Mouse (Mus musculus) embryo, embryonic 10.5 days (tissue): Measurements from ENCODE around the gene Prkg1.
A peak's percentile ranks its signal among the peaks of the same experiment; 100 is the strongest.

Source experiments
- DNase-seq: peaks from one replicate; pipeline ENCODE4 v3.0.0-alpha.2; 2015; ENCODE audit warnings: low spot score

Prkg1 gene

DNA sequence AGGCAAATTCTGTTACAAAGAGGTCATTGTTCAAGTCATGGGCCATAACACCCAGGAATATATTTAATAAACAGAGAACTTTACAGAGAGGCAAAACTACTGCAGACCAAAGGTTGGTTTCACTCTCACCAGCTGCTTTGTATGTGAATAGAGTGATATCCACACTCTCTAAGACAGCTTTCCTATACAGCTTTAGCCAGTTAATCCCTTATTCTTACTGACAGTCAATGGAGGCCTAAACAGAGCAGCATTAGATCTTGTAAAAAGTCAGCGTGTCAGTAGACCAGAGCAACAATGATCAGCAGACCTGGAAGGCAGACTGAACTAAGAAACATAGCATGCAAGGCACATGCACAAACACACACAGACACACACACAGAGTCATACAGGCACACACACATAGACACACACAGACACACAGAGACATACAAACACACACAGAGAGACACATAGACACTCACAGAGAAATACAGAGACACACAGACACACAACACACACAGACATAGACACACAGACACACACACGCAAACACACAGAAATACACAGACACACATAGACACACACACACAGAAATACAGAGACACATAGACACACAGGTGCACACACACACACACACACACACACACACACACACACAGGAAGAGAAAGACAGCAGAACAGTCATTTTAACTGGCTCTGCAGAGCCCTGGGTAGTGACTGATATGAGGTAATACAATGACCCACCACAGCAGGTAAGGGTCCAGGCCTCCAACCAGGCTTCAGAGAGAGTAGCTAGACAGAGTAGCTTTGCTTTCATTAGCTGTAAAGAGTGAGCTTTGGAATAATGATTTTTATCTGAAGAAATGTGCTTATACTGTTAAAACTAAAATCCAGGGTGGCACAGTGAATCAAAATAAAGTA lies 723.6 kb downstream of the Prkg1 start:
- no peak for DNase-seq

DNA sequence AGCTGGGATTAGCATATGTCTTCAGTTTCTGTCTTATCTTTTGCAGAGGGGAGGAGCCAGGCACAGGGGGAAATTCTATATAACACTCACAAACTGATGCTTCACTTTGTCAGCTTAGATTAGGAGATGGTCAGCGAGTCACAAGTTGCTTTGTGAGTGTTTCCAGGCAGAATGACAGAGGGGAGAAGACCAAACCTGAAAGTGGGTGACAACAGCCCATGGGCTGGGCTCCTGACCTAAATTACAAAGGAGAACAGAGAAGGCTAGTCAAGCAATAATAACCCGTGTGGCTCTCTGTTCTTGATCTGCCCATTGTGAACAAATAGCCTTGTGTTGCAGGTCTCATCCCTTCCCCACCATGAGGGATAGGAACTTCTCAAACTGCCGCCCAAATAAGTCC lies 725.9 kb downstream of the Prkg1 start:
- DNase-seq = no peak

DNA sequence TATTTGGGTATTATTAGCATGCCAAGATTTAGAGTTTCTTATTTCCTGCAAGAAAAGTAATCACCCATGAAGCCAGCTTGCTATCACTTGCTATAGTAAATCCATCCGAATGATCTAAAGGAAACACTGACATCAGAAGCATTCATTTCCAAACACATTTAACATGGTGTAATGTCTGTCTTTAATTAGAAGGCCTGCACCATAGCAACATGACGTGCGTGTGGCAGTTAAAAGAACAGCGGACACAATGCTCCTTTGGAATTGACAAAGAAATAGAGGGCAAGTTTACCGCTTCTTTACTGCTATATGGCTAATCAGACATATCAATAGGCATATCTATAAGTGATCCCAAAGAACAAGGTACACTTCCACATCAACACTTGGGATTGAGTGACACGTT lies 733.2 kb downstream of the Prkg1 start:
- DNase-seq = no peak

DNA sequence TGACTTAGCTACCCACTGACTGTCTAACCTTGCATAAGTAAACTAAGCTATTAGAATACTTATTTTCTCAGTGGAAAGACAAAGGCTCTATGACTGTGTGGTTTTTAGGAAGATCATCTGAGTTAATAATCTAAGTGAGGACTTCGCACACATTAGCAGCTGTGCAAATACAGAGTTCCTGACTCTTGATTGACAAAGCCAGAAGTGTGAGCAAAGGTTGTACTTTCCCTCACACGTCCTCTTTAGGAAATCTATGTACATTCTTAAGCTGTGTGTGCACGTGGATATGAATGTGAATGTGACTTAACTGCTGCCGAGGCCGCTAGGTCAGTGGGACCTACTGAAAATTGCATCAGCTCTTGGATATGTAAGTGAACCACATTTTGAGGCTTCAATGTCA lies 738.0 kb downstream of the Prkg1 start:
- no peak for DNase-seq

DNA sequence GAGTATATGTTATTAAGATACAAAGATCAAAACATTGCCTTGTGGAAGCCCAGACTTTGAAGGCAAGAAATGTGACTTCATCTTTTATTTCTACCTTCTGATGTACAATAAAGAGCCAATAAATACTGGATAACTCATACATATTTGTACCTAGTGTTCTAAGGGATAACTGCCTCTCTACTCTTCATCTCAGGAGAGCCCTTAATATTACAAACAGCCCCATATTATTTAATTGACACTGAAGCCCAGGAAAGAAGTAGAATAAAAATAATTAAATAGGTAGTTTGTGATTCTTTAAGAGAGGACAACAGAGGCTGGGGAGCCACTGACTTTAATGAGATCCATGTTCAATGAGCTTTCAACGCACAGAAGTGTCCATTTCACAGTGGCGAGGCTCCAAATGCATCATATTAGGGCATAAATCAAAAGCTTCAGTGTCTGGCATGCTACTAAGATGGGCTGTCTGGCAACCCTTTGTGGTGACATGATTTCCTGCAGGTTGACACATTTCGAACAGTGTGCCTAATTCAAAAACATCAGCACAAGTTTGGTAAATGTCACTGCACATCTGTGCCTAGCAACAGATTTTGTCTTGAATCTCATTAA lies 753.2 kb downstream of the Prkg1 start:
- DNase-seq = no peak

DNA sequence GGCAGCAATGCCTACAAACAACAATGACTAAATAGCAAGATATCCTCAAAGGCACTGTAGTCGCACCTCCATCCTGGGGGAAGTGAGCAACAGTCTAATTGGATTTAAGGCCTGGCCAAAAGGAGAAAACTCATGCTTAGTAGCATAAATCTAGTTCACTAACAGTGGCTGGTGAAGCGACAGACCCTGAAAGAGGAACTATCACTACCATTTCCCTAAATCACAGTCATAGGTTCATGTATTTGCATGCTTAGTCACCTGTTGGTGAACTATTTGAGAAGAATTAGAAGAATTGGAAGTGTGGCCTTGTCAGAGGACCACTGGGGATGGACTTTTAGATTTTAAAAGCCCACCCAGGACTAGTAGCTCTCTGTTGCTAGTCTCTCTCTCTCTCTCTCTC lies 766.3 kb downstream of the Prkg1 start:
- no peak for DNase-seq

DNA sequence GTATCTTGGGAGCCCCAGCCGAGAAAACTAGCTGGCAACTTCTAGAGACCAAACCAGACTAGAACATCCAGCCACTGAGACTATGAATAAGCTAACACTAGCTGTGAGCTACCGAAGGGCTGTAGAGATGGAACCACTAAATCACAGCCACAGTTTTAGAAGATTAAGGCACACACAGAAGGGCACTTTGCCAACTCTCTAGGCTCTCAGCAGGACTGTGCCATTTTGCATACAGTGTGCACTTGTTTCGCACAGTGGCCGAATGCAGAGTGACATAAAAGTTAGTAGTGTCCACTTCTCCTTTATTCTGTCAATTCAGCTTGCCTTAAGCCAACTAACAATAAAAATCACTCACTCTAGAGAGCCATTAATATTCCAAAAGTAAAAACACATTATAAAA lies 774.4 kb downstream of the Prkg1 start:
- no peak for DNase-seq

DNA sequence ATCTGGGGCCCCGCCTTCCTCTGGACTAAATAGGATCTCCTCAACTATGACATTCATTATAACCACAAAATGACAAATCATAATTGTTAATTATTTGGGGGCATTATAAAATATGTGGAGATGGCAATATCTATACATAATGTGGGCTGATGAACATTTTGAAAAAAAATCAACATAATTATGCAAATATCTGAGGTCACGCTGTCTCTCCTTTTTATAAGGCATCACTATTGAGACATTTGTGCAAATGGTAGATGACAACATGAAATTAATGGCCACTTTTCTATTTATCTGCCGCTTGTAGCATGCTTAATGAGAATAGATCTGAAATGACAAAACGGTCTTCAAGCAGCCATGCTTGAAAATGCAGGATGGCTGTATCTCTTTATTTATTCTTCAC lies 782.4 kb downstream of the Prkg1 start:
- DNase-seq = no peak

DNA sequence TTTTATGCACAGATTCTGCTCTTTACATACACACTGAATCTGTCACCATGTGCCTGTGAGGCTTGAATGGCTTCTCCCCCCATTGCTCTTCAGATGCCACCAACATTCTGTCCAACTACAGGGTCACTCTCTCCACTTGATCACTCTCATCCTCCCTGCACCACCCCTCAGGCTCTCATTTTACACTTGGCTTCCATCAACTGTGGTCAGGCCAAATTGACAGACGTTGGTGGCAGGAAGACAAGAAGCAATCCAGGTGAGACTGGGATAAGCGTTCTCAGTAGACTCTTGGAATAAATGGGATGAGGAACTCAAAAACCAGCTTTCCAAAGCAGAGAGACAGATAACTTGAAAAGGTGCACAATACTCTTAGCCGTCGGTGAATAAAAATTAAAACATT lies 786.7 kb downstream of the Prkg1 start:
- no peak for DNase-seq

DNA sequence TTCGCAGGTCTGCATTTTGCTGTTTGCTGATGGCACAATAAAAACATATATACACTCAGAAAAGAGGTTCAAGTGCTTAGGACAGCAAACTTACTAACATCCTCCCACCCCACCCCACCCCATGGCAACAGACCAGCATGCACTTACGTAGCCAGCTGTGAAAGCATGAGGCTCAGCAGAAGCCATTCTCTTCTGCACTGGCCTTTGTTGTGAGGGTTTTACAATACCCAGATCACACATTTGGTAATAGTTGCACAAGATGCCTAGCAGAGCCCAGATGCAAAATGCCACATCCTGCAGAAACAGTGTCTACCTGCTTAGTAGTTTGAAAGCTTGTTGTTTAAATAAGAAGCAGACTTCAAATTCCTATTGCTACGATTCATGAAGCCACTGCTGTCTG lies 814.2 kb downstream of the Prkg1 start:
- DNase-seq = no peak

DNA sequence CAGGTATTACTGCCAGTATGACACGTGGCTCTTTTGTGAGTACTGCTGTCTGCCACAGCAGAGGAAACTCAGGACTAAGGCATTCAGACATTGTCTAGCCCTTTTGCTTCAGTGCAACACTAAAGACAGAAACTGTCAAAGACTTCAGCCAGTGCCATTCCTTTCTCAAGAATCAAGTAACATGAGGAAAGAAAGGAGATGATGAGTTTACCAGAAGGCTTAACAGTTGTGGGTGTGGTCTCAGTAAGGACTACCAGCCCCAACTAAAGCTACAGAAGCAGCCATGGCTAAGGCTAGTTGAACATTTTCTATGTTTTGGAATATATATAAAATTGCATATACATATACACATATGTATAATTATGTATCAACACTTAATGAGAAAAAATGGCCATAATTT lies 816.6 kb downstream of the Prkg1 start:
- peak; percentile 42 for DNase-seq

DNA sequence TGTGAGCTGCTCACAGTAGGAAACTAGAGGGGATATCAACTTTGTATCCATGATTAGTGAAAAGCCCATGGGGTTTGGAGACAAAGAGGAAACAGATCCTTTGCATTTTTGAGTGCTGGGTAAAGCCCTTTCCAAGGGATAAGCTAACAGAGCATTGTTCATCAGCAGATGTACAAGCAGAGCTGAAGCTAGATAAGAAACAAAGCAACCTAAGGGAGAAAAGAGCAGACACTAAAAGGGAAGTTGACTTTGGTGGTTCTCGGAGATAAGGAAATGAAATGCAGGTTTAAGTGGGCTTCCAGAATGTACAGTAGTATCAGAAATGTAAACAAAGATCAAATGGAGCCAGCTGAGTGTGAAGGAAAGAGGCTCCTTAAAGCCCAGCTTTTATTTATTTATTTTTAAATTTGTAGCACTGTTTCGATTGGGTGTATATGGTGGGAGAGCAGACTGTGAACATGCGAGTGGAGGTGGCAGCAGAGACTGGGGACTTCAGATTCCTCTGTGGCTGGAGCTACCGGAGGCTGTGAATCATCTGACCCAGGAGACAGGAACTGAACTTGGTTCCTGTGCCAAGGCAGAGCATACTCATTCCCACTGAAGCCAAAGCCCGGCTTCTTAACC lies 822.4 kb downstream of the Prkg1 start:
- DNase-seq = peak; percentile 19

DNA sequence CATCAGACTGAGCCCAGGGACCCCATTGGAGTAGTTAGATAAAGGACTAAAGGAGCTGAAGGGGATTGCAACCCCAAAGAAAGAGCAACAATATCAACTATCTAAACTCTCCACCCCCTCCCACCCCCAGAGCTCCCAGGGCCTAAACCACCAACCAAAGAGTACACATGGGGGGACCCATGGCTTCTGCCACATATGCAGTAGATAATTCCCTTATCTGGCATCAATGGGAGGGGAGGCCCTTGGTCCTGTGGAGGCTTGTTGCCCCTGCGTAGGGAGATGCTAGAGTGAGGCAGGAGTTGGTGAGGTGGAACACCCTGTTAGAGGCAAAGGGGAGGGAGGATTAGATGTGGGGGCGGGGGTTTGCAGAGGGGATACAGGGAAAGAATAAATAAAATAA lies 826.8 kb downstream of the Prkg1 start:
- DNase-seq = no peak

DNA sequence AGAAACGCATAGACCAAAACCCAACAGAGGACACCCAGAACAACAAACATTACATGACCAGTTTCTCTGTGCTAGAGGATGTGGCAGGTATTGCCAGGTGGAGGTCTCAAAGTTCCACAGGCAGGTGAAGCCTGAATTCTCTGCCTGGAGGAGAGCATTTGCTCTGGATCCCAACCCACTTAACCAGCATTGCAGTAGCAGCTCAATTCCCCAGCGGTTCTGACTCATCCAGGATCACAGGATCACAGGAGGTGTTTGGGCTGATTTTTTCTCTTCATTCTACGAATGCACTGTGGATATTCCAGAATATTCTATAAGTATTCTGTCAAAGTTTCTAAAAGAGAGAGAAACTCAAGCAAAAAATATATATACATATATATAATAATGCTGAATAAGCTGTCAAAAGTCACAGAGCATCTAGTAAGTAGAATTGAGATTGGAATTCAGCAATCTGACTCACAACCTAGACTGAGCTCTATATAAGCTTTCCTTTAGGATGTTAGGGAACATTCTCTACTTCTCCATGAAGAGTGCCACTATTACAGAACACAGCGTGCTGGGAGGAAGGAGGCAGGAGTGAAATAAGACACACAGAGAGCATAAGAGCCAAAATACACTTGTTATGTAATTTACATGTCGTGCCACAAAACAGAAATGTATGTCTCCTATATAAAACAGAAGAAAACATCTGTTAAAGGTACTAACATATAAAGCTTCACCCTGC lies 833.2 kb downstream of the Prkg1 start:
- no peak for DNase-seq

DNA sequence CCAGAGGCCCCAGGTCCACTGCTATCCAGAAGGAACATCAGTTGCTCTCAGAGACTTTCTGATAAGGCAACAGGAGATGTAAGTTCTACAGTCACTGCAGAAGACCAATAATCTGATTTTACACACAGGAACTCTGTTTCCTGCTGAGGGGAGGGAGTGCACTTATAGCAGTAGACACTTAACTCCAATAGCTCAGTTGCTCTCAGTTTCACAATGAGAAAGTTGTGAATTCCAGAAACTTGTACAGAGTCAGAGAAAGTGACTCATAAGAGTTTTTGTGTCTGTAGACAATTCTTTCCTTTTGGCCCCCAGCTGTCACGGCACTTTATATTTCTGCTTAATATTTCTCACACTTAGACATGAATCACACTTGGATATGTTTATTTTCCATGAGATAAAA lies 840.8 kb downstream of the Prkg1 start:
- no peak for DNase-seq

DNA sequence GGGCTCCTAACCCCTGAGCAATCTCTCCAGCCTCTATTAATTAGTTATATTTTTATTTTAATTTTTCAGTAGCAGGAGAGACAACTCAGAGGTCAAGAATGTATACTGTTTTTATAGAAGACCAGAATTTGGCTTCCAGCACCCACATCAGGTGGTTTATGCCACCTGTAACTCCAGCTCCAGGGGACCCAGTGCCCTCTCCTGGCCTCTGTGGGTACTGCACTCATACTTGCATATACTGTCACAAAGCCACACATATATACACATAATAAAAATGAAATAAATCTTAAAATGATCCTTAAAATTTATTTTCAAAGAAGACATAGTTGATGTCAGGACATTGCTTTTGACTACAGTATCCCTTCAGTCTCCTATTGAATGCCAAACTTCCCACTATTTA lies 862.5 kb downstream of the Prkg1 start:
- DNase-seq = no peak

DNA sequence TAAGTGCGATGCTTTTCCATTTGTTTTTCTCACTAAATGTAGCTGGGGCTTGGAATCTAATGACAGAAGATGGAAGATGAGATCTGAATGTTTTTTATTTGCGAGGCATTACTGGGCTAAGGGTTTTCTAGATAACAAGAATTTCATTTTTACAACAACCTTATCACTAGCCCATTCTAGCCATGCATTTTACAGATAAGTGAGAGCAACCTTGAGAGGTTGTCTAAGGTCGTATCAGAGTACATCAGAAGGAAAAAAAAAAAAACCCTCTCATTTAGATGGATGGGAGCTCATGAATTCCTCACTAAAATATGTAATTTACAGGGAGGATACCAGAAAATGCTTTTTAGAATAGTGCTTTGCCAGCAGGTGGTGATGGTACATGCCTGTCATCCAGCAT lies 863.8 kb downstream of the Prkg1 start:
- no peak for DNase-seq

DNA sequence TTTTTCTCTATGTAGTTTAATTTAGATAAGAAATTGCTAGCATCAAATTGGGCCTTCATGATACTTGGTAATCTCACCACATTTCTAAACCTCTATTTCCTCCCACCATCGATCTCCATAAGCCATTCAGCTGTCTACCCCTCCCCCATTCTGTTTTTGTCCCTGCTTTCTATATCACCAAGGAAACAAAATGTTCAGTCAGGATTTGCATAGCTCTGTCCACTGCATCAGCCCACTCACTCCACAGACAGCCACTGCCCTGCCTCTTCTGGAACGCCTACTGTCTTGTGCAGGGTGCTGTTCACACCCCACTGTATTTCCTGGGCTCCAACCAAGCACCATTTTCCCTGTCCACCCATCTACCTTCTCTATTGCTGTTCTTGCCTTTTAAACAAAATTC lies 874.5 kb downstream of the Prkg1 start:
- DNase-seq = peak; percentile 77

DNA sequence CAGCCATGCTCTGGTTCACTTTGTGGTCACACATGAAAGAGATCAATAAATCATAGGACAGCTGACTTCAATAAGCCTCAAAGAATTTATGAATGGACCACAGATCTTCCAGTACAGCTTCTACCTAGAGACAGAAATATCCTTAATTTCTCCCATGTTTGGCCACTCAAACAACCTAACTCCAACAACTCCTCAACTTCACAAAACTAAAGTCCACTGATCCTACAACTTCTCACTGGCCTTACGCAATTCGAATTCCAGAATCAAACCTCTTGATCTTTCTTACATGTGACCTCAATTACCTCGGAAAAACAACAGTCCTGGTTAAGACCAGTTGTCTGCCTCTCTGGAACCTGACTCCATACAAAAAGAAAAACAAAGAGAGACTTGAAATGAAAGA lies 875.0 kb downstream of the Prkg1 start:
- DNase-seq = peak; percentile 44

DNA sequence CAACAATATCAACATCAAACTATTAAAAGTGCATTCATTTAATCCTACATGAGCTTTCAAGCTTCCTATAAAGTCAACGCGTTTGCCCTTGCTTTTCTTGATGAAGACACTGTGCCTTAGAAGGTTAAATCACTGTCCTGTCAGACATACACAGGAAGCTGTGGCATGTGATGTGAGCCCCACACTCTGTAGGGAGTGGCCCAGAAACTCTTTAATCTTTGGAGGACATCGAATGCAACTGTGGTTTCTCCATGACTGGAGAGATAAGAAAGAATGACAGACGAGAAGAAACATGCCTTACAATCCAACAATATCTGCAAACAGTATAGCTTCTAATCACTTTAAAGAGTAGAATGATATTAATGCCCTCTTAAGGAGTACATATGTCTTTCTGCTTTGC lies 903.4 kb downstream of the Prkg1 start:
- no peak for DNase-seq

DNA sequence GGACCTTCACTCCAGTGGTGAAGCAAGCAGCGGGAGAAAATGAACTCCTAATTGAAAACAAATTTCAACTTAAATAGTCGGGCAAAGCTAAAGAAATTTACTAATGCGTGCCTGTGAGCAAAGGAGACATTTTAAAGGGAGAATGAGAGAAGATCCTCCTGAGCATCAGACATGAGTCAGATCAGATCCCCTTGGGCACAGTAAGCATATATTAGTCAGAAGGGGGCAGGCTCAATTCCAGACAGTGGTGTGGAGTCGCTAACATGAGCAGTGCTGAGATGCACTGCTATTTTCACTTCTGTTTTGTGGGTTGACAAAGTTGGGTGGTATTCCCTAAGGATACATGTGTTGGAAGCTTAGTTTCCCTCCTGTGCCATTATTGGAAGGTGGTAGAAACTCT lies 913.8 kb downstream of the Prkg1 start:
- DNase-seq = no peak

DNA sequence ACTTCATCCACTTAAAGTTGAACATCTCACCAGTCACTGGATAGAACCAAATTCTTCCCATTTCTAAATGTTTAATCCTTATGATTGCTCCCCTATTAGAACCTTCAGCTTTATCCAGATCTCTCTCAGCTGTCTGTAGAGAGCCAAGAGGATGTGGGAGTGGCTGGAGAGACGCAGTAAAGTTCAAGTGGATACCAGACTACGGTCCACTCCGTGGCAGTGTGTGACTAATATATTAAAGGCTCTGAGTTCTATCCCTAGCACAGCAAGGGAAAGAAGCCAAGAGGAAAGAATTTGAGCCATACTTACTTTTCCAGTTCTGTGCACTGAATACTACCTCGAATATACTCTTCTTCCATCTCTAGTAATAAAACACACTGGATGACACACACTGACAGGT lies 919.9 kb downstream of the Prkg1 start:
- DNase-seq = no peak

DNA sequence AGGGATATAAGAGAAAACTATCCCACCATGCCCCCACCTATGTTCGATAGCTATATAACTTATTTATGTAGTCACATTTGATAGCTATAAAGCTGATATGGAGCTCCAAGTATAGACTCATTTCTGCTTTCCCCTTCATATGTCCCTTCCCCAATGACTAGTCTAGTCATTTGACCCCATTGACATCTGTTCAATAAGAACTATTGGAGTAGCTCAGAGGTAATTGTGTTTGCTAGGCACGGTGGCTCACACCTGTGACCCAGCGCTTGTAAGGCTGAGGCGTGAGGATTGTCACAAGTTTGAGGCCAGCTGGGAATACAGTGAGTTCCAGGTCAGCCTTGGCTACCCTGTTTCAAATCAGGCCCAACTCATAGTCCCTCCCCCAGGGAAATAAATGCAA lies 921.2 kb downstream of the Prkg1 start:
- no peak for DNase-seq
